Mouse (Mus musculus) olfactory bulb, adult 2 months (tissue): ENCODE measurements around the gene Lrrc3b.

Experiments used
- CTCF ChIP-seq: fragments of 200-500 bp; IDR thresholded peaks from 2 replicates; pipeline ENCODE4 v1.5.1; 2012; ENCODE audit warnings: low read depth, mild to moderate bottlenecking, low read length, moderate library complexity; ENCODE audit not compliant: insufficient read depth
- POLR2A ChIP-seq: fragments of 200-500 bp; IDR thresholded peaks from 2 replicates; pipeline ENCODE4 v1.6.1; 2012; ENCODE audit warnings: mild to moderate bottlenecking, low read depth, low read length, moderate library complexity; ENCODE audit not compliant: insufficient read depth

- TF ChIP-seq CTCF (no peak), POLR2A (no peak)
Measured at GRCm38 (mm10) chr14:15438096-15438484, 697 bp downstream of the Lrrc3b start.
